Mouse (Mus musculus) ES-E14 (cell line): ENCODE results near the gene Rad51b. TPM values are rescaled to one million over a fixed set of nuclear protein-coding genes. Genes with fewer than 3 reads are reported as not detected.

ENCODE experiments used
- DNase-seq: peaks from one replicate; pipeline ENCODE4 v3.0.0-alpha.2; 2013; ENCODE audit warnings: low read depth, low spot score
- H3K27ac ChIP-seq: 2 replicates; pipeline ENCODE4 v1.5.1; 2012; ENCODE audit warnings: low read depth, mild to moderate bottlenecking, low read length, moderate library complexity, mixed read lengths; ENCODE audit not compliant: poor library complexity, insufficient read depth, severe bottlenecking
- H3K36me3 ChIP-seq: 2 replicates; pipeline ENCODE4 v1.6.1; 2012; ENCODE audit warnings: mild to moderate bottlenecking, low read length, moderate library complexity, mixed read lengths; ENCODE audit not compliant: control insufficient read depth, poor library complexity, insufficient read depth, severe bottlenecking
- H3K4me1 ChIP-seq, 2 experiments: fragments of 150-350 bp in 1 of 2; sonication (generic) in 1 of 2; 2 replicates each; pipeline ENCODE4 v1.6.1; 2012; ENCODE audit warnings: low read length in 2 of 2, mild to moderate bottlenecking in 1 of 2, mixed read lengths in 1 of 2; ENCODE audit not compliant: control insufficient read depth in 2 of 2, insufficient read depth in 2 of 2, poor library complexity in 1 of 2
- H3K4me3 ChIP-seq, 2 experiments: fragments of 150-350 bp in 1 of 2; sonication (generic) in 1 of 2; 2 replicates each; pipeline ENCODE4 v1.5.1; 2012; ENCODE audit warnings: low read length in 2 of 2, low read depth in 1 of 2, mild to moderate bottlenecking in 1 of 2, mixed read lengths in 1 of 2; ENCODE audit not compliant: insufficient read depth in 1 of 2, poor library complexity in 1 of 2, severe bottlenecking in 1 of 2
- H3K9ac ChIP-seq: 2 replicates; pipeline ENCODE4 v1.6.1; 2012; ENCODE audit warnings: low read depth, mild to moderate bottlenecking, low read length, mixed read lengths; ENCODE audit not compliant: poor library complexity, insufficient read depth, severe bottlenecking
- H3K9me3 ChIP-seq: fragments of 150-350 bp; sonication (generic); 2 replicates; pipeline ENCODE4 v1.6.1; 2012; ENCODE audit warnings: low read depth, mild to moderate bottlenecking, low read length; ENCODE audit not compliant: control insufficient read depth, insufficient read depth
- CHD2 ChIP-seq: IDR thresholded peaks from 2 replicates; pipeline ENCODE4 v1.6.1; 2014; ENCODE audit warnings: mild to moderate bottlenecking, low read depth, low read length, inconsistent platforms
- HCFC1 ChIP-seq: IDR thresholded peaks from 2 replicates; pipeline ENCODE4 v1.6.1; 2012; ENCODE audit warnings: low read length, inconsistent platforms, borderline replicate concordance; ENCODE audit not compliant: insufficient read depth
- MAFK ChIP-seq: IDR thresholded peaks from 2 replicates; pipeline ENCODE4 v1.6.1; 2014; ENCODE audit warnings: mild to moderate bottlenecking, low read depth, low read length, inconsistent platforms; ENCODE audit not compliant: insufficient read depth
- ZC3H11A ChIP-seq: IDR thresholded peaks from 2 replicates; pipeline ENCODE4 v1.6.1; 2012; ENCODE audit warnings: low read depth, mild to moderate bottlenecking, inconsistent platforms, low read length, borderline replicate concordance
- ZNF384 ChIP-seq: IDR thresholded peaks from 2 replicates; pipeline ENCODE4 v1.6.1; 2012; ENCODE audit warnings: low read depth, low read length, inconsistent platforms
- in situ Hi-C, 2 experiments: fragments of 600-800 bp; cut with MboI; formaldehyde crosslinking; loops; one replicate each; pipeline ENCODE4 v1.15.1; 2025; ENCODE audit warnings: low sequenced_read_pairs in 2 of 2, inconsistent platforms in 1 of 2; ENCODE audit not compliant: unreplicated experiment in 2 of 2
- total RNA-seq: library from RNA; depleted of rRNA; stranded (reverse); fragments of 300-350 nt; gene quantifications from 2 replicates; pipeline ENCODE4 v1.2.3, GENCODE M21; 2012

Gene Rad51b
- total RNA-seq, 1 experiment = 6.7 TPM

- Histone ChIP-seq H3K4me3 (no peak overlapping the region), H3K36me3 (no peaks in the 10 kb centered on the region), H3K4me1 (no peaks in the 10 kb centered on the region), H3K27ac (no peak overlapping the region), H3K9me3 (no peaks in the 10 kb centered on the region), H3K9ac (no peak overlapping the region)
- DNase-seq = no peak
- no peak for TF ChIP-seq ZC3H11A
- no peak for TF ChIP-seq MAFK
- TF ChIP-seq CHD2 = no peak
- in situ Hi-C loops = no loop called here
These were observed 144.3 kb downstream of the Rad51b start for GRCm38 (mm10) chr12:79441210-79442005.

- in situ Hi-C loops = no loop called here
- H3K4me1 ChIP-seq = no peaks in the 10 kb centered on the region
- TF ChIP-seq CHD2 = no peak
- no peak overlapping the region for H3K4me3 ChIP-seq
- DNase-seq = no peak
- H3K9me3 ChIP-seq = no peaks in the 10 kb centered on the region
- no peaks in the 10 kb centered on the region for H3K36me3 ChIP-seq
- H3K27ac ChIP-seq = no peak overlapping the region
- no peak overlapping the region for H3K9ac ChIP-seq
These were observed 145.0 kb downstream of the Rad51b start for GRCm38 (mm10) chr12:79442126-79442525.

- TF ChIP-seq HCFC1 = no peak
- no peak for TF ChIP-seq ZNF384
- no peak for TF ChIP-seq ZC3H11A
- no peak for TF ChIP-seq CHD2
- TF ChIP-seq MAFK = no peak
These were observed 145.8 kb downstream of the Rad51b start for GRCm38 (mm10) chr12:79442836-79443390.

GRCm38 (mm10) chr12:79444646-79445045, 147.6 kb downstream of the Rad51b start:
- Histone ChIP-seq H3K36me3 (no peaks in the 10 kb centered on the region), H3K4me1 (no peaks in the 10 kb centered on the region), H3K9ac (no peak overlapping the region), H3K4me3 (no peak overlapping the region), H3K27ac (no peak overlapping the region), H3K9me3 (no peaks in the 10 kb centered on the region)
- in situ Hi-C loops = no loop called here
- TF ChIP-seq ZNF384 = no peak
- TF ChIP-seq CHD2 = no peak
- no peak for TF ChIP-seq HCFC1
- TF ChIP-seq MAFK = no peak
- no peak for TF ChIP-seq ZC3H11A
- DNase-seq = no peak

More at GRCm38 (mm10) chr12:79442836-79443390, 145.8 kb downstream of the Rad51b start:
- H3K4me3 ChIP-seq = no peak overlapping the region
- no peaks in the 10 kb centered on the region for H3K9me3 ChIP-seq
- no peak for DNase-seq
- H3K36me3 ChIP-seq = no peaks in the 10 kb centered on the region
- no peak overlapping the region for H3K27ac ChIP-seq
- H3K4me1 ChIP-seq = no peaks in the 10 kb centered on the region
- in situ Hi-C loops = no loop called here
- no peak overlapping the region for H3K9ac ChIP-seq

- in situ Hi-C loops = no loop called here
- no peak overlapping the region for H3K9ac ChIP-seq
- no peaks in the 10 kb centered on the region for H3K4me1 ChIP-seq
- no peaks in the 10 kb centered on the region for H3K9me3 ChIP-seq
- H3K36me3 ChIP-seq = no peaks in the 10 kb centered on the region
- no peak overlapping the region for H3K4me3 ChIP-seq
- no peak for TF ChIP-seq ZC3H11A
- TF ChIP-seq ZNF384 = no peak
- no peak for TF ChIP-seq MAFK
- no peak for TF ChIP-seq HCFC1
- TF ChIP-seq CHD2 = no peak
- DNase-seq = no peak
- no peak overlapping the region for H3K27ac ChIP-seq
These were observed 150.0 kb downstream of the Rad51b start for GRCm38 (mm10) chr12:79447039-79447438.
